Mouse (Mus musculus) CH12.LX (cell line): ENCODE results near the gene Oas1h. TPM values are rescaled to one million over a fixed set of nuclear protein-coding genes. Genes with fewer than 3 reads are reported as not detected.

Experiments used
- DNase-seq: peaks from one replicate; pipeline ENCODE4 v3.0.0-alpha.2; 2013; ENCODE audit errors: extremely low read depth
- H3K27ac ChIP-seq: 2 replicates; pipeline ENCODE4 v1.5.1; 2012; ENCODE audit warnings: low read depth, mild to moderate bottlenecking, control low read depth, moderate library complexity; ENCODE audit not compliant: insufficient read depth
- H3K27me3 ChIP-seq: replicated peaks from 2 replicates; pipeline ENCODE3; 2012; ENCODE audit warnings: inconsistent platforms
- H3K36me3 ChIP-seq, 2 experiments: replicated peaks in 1 of 2; 2 replicates each; pipeline versions ENCODE3 to v1.6.1; 2012; ENCODE audit warnings: inconsistent platforms in 1 of 2, low read length in 1 of 2, mild to moderate bottlenecking in 1 of 2, mixed read lengths in 1 of 2, moderate library complexity in 1 of 2; ENCODE audit not compliant: control insufficient read depth in 1 of 2, insufficient read depth in 1 of 2
- H3K4me1 ChIP-seq, 2 experiments: 2 replicates each; pipeline ENCODE4 v1.6.1; 2012; ENCODE audit warnings: inconsistent platforms in 1 of 2, moderate library complexity in 1 of 2; ENCODE audit not compliant: insufficient read depth in 2 of 2, control insufficient read depth in 1 of 2
- H3K4me2 ChIP-seq: 2 replicates; pipeline ENCODE4 v1.6.1; 2012; ENCODE audit warnings: low read depth, mild to moderate bottlenecking, control low read depth; ENCODE audit not compliant: poor library complexity, insufficient read depth, severe bottlenecking
- H3K4me3 ChIP-seq, 3 experiments: fragments of 150-350 bp in 1 of 3; sonication (generic) in 1 of 3; replicated peaks in 1 of 3; 2 replicates each; pipeline versions ENCODE3 to v1.5.1; 2011 to 2012; ENCODE audit warnings: low read depth in 2 of 3, low read length in 2 of 3, mild to moderate bottlenecking in 2 of 3, moderate library complexity in 2 of 3, control low read depth in 1 of 3, improper control_type of control experiment in 1 of 3, inconsistent platforms in 1 of 3, mixed read lengths in 1 of 3; ENCODE audit not compliant: poor library complexity in 1 of 3
- H3K79me2 ChIP-seq: replicated peaks from 2 replicates; pipeline ENCODE4 v1.6.1; 2012; ENCODE audit warnings: mild to moderate bottlenecking, moderate library complexity; ENCODE audit not compliant: control insufficient read depth, poor library complexity, insufficient read depth, severe bottlenecking; ENCODE audit errors: extremely low read depth
- H3K9ac ChIP-seq: 2 replicates; pipeline ENCODE4 v1.6.1; 2012; ENCODE audit warnings: low read depth, mild to moderate bottlenecking, control low read depth, moderate library complexity; ENCODE audit not compliant: insufficient read depth
- H3K9me3 ChIP-seq: replicated peaks from 2 replicates; pipeline ENCODE3; 2012; ENCODE audit warnings: low read length, inconsistent platforms, mixed read lengths
- BHLHE40 ChIP-seq: IDR thresholded peaks from 2 replicates; pipeline ENCODE4 v1.6.1; 2011; ENCODE audit warnings: mild to moderate bottlenecking, low read depth, low read length, improper control_type of control experiment
- CHD2 ChIP-seq: IDR thresholded peaks from 2 replicates; pipeline ENCODE4 v1.6.1; 2011; ENCODE audit warnings: low read length, improper control_type of control experiment
- CTCF ChIP-seq, 2 experiments: IDR thresholded peaks in 1 of 2; conservative IDR thresholded peaks in 1 of 2; 2 replicates each; pipeline ENCODE4 v1.5.1; 2011 to 2012; ENCODE audit warnings: low read depth in 2 of 2, low read length in 2 of 2, improper control_type of control experiment in 1 of 2, inconsistent platforms in 1 of 2, mild to moderate bottlenecking in 1 of 2, moderate library complexity in 1 of 2
- E2F4 ChIP-seq: IDR thresholded peaks from 2 replicates; pipeline ENCODE4 v1.6.1; 2011; ENCODE audit warnings: low read depth, low read length, improper control_type of control experiment; ENCODE audit not compliant: insufficient replicate concordance
- EP300 ChIP-seq: IDR thresholded peaks from 2 replicates; pipeline ENCODE4 v1.6.1; 2011; ENCODE audit warnings: low read length, improper control_type of control experiment
- ETS1 ChIP-seq: conservative IDR thresholded peaks from 2 replicates; pipeline ENCODE4 v1.6.1; 2012; ENCODE audit warnings: low read depth, mild to moderate bottlenecking, inconsistent platforms, low read length, improper control_type of control experiment, moderate library complexity
- GABPA ChIP-seq: IDR thresholded peaks from 2 replicates; pipeline ENCODE4 v1.6.1; 2012; ENCODE audit warnings: low read depth, low read length, improper control_type of control experiment, inconsistent platforms; ENCODE audit not compliant: insufficient replicate concordance
- JUN ChIP-seq: IDR thresholded peaks from 2 replicates; pipeline ENCODE4 v1.6.1; 2011; ENCODE audit warnings: low read depth, mild to moderate bottlenecking, low read length, improper control_type of control experiment, moderate library complexity; ENCODE audit not compliant: insufficient read depth
- KAT2A ChIP-seq: IDR thresholded peaks from 2 replicates; pipeline ENCODE4 v1.6.1; 2012; ENCODE audit warnings: low read length, improper control_type of control experiment, inconsistent platforms; ENCODE audit not compliant: insufficient replicate concordance
- MEF2A ChIP-seq: IDR thresholded peaks from 2 replicates; pipeline ENCODE4 v1.6.1; 2014; ENCODE audit warnings: low read depth, mild to moderate bottlenecking, inconsistent platforms, low read length, improper control_type of control experiment, borderline replicate concordance
- NRF1 ChIP-seq: IDR thresholded peaks from 2 replicates; pipeline ENCODE4 v1.6.1; 2014; ENCODE audit warnings: low read depth, mild to moderate bottlenecking, inconsistent platforms, low read length, improper control_type of control experiment, moderate library complexity
- PAX5 ChIP-seq: IDR thresholded peaks from 2 replicates; pipeline ENCODE4 v1.6.1; 2012; ENCODE audit warnings: low read length, inconsistent platforms, mixed read lengths
- RAD21 ChIP-seq: IDR thresholded peaks from 2 replicates; pipeline ENCODE4 v1.6.1; 2011; ENCODE audit warnings: low read depth, mild to moderate bottlenecking, low read length, improper control_type of control experiment, moderate library complexity
- SIN3A ChIP-seq: IDR thresholded peaks from 2 replicates; pipeline ENCODE4 v1.6.1; 2012; ENCODE audit warnings: low read length, improper control_type of control experiment, inconsistent platforms
- SMC3 ChIP-seq: IDR thresholded peaks from 2 replicates; pipeline ENCODE4 v1.6.1; 2011; ENCODE audit warnings: low read depth, low read length, improper control_type of control experiment
- UBTF ChIP-seq: IDR thresholded peaks from 2 replicates; pipeline ENCODE4 v1.6.1; 2012; ENCODE audit warnings: low read depth, mild to moderate bottlenecking, inconsistent platforms, low read length, improper control_type of control experiment, moderate library complexity
- USF2 ChIP-seq: conservative IDR thresholded peaks from 2 replicates; pipeline ENCODE4 v1.6.1; 2011; ENCODE audit warnings: low read depth, low read length, improper control_type of control experiment
- dilution Hi-C: fragments of 300-500 bp; cut with MboI; formaldehyde crosslinking; loops from 2 replicates; pipeline ENCODE4 v1.14.3; 2020; ENCODE audit warnings: low sequenced_read_pairs; ENCODE audit not compliant: extremely low pct_unique_long_range_greater_than_20kb, extremely low pct_ligation_motif_present
- in situ Hi-C: fragments of 300-500 bp; cut with MboI; formaldehyde crosslinking; loops from 3 replicates; pipeline ENCODE4 v1.14.3; 2019; ENCODE audit warnings: low sequenced_read_pairs, low pct_ligation_motif_present, low pct_unique_long_range_greater_than_20kb, mixed read lengths
- polyA plus RNA-seq: library from polyadenylated mRNA; unstranded; fragments of >175 nt; gene quantifications from 2 replicates; pipeline ENCODE4 v1.2.1, GENCODE M21; 2012; ENCODE audit warnings: low read depth; ENCODE audit not compliant: insufficient read length
- total RNA-seq, 2 experiments: library from RNA; depleted of rRNA; stranded (reverse); fragments of 300-350 nt in 1 of 2; fragments of >200 nt in 1 of 2; gene quantifications; 2 replicates each; pipeline ENCODE4 v1.2.3; 2012 to 2014

The Oas1h gene
- total and polyA plus RNA-seq, 3 experiments = not detected

DNA sequence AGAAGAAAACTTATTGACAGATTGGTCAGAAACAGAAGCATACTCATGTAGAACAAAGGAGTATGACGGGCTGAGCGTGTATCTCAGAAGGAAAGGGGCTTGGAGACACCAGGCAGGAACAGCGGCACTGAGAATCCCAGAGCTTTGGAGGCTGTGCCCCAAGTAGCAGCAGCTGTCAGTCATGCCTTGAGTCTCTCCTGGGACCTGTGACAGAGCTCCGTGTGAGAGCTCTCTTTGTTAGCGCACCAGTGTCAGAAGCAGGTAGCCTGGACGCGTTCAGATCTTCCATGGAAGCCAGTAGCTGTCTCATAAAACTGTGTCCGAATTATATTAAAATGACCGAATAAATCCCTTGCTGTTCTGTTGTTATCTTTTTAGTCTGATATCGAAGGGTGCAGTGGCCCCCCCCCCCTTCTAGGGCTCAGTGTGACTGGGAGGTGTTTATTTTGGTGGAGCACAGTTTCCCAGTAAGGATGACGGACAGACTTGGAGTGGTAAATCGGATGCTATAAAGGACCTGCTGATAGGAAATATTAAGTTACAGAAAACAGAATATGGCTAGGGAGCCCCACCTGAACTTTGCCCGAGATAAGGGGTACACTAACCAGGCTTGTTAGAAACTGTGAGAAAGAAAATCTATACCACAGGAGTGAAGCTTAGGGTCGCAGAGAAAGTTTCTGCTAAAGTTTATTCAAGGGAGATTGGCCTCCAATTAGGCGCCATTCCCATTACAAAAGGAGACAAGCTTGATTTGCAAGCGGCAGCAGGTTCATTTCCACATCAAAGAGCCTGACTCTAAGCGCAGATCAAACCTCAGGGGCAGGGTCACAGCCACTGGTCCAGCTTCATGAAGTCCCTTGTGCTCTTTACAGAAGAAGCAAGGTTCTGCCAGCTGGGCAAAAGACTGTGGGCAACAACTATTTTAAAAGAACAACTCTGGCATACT is 27.6 kb upstream of the Oas1h start:
- DNase-seq = no peak
- dilution Hi-C loops (no loop called here), in situ Hi-C loops (no loop called here)
- no peaks in the 10 kb centered on the region for H3K9me3 ChIP-seq
- TF ChIP-seq MEF2A = no peak
- TF ChIP-seq SIN3A = no peak
- no peak overlapping the region for H3K4me2 ChIP-seq
- H3K36me3 ChIP-seq = no peaks in the 10 kb centered on the region
- H3K4me3 ChIP-seq = no peak overlapping the region
- H3K4me1 ChIP-seq = 0 out of 4 replicates have a peak, but pooled peaks cover 0 to 3% of the 10 kb centered on the region in 2 experiments
- no peaks in the 10 kb centered on the region for H3K79me2 ChIP-seq
- peaks cover 33% of the 10 kb centered on the region for H3K27me3 ChIP-seq
- H3K9ac ChIP-seq = no peak overlapping the region
- H3K27ac ChIP-seq = no peak overlapping the region

DNA sequence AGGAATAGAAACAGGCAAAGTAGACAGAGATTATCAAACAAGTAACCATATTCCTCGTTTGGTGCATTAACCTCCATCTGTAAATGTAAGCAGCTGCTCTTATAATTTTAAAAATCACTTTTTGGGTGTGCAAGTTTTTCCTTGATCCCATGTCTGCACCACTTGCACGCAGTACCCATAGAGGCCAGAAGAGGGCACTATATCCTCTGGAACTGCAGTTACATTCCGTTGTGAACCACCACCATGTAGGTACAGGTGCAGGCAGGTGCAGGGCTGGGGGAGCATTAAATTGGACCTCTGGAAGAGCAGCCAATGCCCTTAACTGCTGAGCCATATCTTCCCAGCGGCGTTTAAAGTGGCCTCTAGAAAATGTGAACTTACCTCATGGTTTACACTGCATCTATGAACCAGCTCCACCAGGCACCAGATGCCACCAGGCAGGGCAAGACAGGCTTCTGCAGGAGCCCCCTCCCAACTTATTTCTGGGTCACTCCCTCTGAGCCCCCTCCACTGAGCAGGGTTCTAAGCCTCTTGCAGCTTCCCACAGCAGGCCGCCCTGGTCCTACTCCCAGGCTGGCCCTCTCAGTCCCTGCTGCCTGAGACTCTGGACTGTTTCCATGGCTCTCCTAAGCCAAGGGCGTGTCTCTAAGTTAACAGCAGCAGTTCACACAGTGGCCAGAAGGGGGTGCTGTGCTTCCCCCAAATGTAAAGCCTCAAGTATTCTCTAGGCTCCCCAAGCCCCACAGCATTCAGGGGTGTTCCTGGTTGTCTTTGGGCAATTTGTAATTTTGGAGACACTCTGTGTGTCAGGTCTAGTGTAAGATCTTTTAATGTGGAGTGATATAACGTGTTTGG is 24.3 kb upstream of the Oas1h start:
- Histone ChIP-seq H3K4me2 (no peak overlapping the region), H3K27me3 (peaks cover 57% of the 10 kb centered on the region), H3K27ac (no peak overlapping the region), H3K4me3 (no peak overlapping the region), H3K4me1 (no peaks in the 10 kb centered on the region), H3K9me3 (no peaks in the 10 kb centered on the region), H3K9ac (no peak overlapping the region), H3K36me3 (no peaks in the 10 kb centered on the region), H3K79me2 (no peaks in the 10 kb centered on the region)
- dilution Hi-C loops = no loop called here
- in situ Hi-C loops = no loop called here
- no peak for TF ChIP-seq PAX5
- TF ChIP-seq CTCF (conservative IDR thresholded peaks at IDR 0.05 in 1 of 2, IDR thresholded peaks at IDR 0.05 in 1 of 2; ENCODE audit: low read depth in 2 of 2, low read length in 2 of 2) = peak; percentile 74
- TF ChIP-seq UBTF = no peak
- TF ChIP-seq KAT2A = no peak
- no peak for TF ChIP-seq E2F4
- no peak for TF ChIP-seq SIN3A
- no peak for TF ChIP-seq USF2
- TF ChIP-seq CHD2 = no peak
- TF ChIP-seq BHLHE40 = no peak
- TF ChIP-seq GABPA = no peak
- no peak for TF ChIP-seq ETS1
- TF ChIP-seq RAD21 = peak; percentile 51
- peak; percentile 51 for TF ChIP-seq SMC3
- no peak for TF ChIP-seq JUN
- TF ChIP-seq EP300 = no peak
- TF ChIP-seq NRF1 = no peak
- TF ChIP-seq, all 38 proteins: peak for 3
- peak; percentile 56 for DNase-seq
